Mouse (Mus musculus) effector memory CD4-positive, alpha-beta T cell, adult 7 months (primary cell): Measurements from ENCODE around the gene Tas2r117. TPM values are rescaled to one million over a fixed set of nuclear protein-coding genes. Genes with fewer than 3 reads are reported as not detected.

Experiments used
- polyA plus RNA-seq: library from polyadenylated mRNA; unstranded; fragments of 100-300 nt; shearing (Covaris generic); gene quantifications from one replicate; pipeline ENCODE4 v1.2.1, GENCODE M21; 2017

Gene Tas2r117
- not detected for polyA plus RNA-seq

GRCm38 (mm10) chr6:132802518-132802917, at the start of gene Tas2r117:
Tas2r117 (plus strand) TSS chr6:132802818.

GRCm38 (mm10) chr6:132754430-132754829, 48.2 kb upstream of the Tas2r117 start, which contains the start of gene Tas2r124:
Tas2r124 (plus strand) TSS chr6:132754730.

GRCm38 (mm10) chr6:132761831-132762230, 40.8 kb upstream of the Tas2r117 start, which contains the start of gene Tas2r102:
Tas2r102 (plus strand) TSS chr6:132762131.

GRCm38 (mm10) chr6:132778062-132778461, 24.6 kb upstream of the Tas2r117 start, which contains the start of gene Tas2r136:
Tas2r136 (minus strand) TSS chr6:132778162.

GRCm38 (mm10) chr6:132846842-132847241, 44.2 kb downstream of the Tas2r117 start, which contains the start of gene Tas2r123:
Tas2r123 (plus strand) TSS chr6:132847142.

Other genes starting within 250 kb of the Tas2r117 start
- gene Prh1, start 233.0 kb upstream of the Tas2r117 start, polyA plus RNA-seq: not detected
- not detected for gene Prp2, start 206.9 kb upstream of the Tas2r117 start, polyA plus RNA-seq
- gene A630073D07Rik, start 151.3 kb upstream of the Tas2r117 start, polyA plus RNA-seq: not detected
- gene Tas2r120, start 145.9 kb upstream of the Tas2r117 start, polyA plus RNA-seq: not detected
- not detected for gene Tas2r121, start 101.8 kb upstream of the Tas2r117 start, polyA plus RNA-seq
- gene Tas2r122, start 90.9 kb upstream of the Tas2r117 start, polyA plus RNA-seq: not detected
- not detected for gene Tas2r115, start 64.8 kb upstream of the Tas2r117 start, polyA plus RNA-seq
- gene Tas2r124, start 48.1 kb upstream of the Tas2r117 start, polyA plus RNA-seq: not detected
- gene Tas2r102, start 40.7 kb upstream of the Tas2r117 start, polyA plus RNA-seq: not detected
- not detected for gene Tas2r136, start 24.7 kb upstream of the Tas2r117 start, polyA plus RNA-seq
- not detected for gene Tas2r123, start 44.3 kb downstream of the Tas2r117 start, polyA plus RNA-seq
- gene Tas2r116, start 52.6 kb downstream of the Tas2r117 start, polyA plus RNA-seq: not detected
- gene Tas2r110, start 65.2 kb downstream of the Tas2r117 start, polyA plus RNA-seq: not detected
- not detected for gene Tas2r113, start 90.2 kb downstream of the Tas2r117 start, polyA plus RNA-seq
- gene Tas2r125, start 106.8 kb downstream of the Tas2r117 start, polyA plus RNA-seq: not detected
- gene Tas2r129, start 148.3 kb downstream of the Tas2r117 start, polyA plus RNA-seq: not detected
- gene Tas2r131, start 155.1 kb downstream of the Tas2r117 start, polyA plus RNA-seq: not detected
- gene Tas2r109, start 178.1 kb downstream of the Tas2r117 start, polyA plus RNA-seq: not detected
- gene Tas2r103, start 234.3 kb downstream of the Tas2r117 start, polyA plus RNA-seq: 0.55 TPM